Mouse (Mus musculus): ENCODE measurements around the gene Morc3. TPM values are rescaled to one million over a fixed set of nuclear protein-coding genes. Genes with fewer than 3 reads are reported as not detected.

The Morc3 gene
- polyA plus RNA-seq, 2 experiments, result 11.8 to 16.4 TPM

DNA sequence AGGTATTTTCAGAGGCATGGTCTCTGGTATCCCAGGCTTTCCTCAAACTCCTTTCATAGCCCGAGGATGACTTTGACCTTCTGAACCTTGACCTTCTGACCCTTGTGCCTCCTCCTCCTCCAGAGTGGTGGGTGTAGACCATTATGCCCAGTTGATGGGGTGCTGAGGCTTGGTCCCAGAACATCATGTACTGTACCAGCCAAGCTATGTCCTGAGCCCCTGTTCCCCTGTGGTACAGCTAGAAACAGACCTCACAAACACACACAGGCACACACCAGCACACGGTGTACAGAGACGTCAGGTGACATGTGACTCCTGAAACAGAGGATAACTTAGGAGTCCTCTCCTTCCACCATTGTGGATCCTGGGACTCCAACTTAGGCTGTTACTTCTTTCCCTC, 80.9 kb downstream of the Morc3 start:
- no peak overlapping the region for H3K27ac ChIP-seq
- 56% methylated on average over 3 of the region's 3 CpGs for WGBS (ENCODE audit: insufficient replicate concordance)
- no peak for ATAC-seq (ENCODE audit: insufficient read depth)
- H3K9ac ChIP-seq (replicated peaks), result no peak overlapping the region
- no peak overlapping the region for H3K4me3 ChIP-seq (ENCODE audit: insufficient read depth in 1 of 2, low read depth in 2 of 2, low read length in 2 of 2)
- H3K4me1 ChIP-seq (replicated peaks; ENCODE audit: control insufficient read depth in 2 of 2, insufficient read depth in 2 of 2, low read length in 1 of 2), result peaks cover 0 to 5% of the 10 kb centered on the region in 2 experiments; a peak in 1 of 4 replicates
- H3K36me3 ChIP-seq (replicated peaks; ENCODE audit: control insufficient read depth, insufficient read depth, low read depth), result no peaks in the 10 kb centered on the region
- TF ChIP-seq CTCF (IDR thresholded peaks at IDR 0.05; ENCODE audit: low read depth), result no peak
- no peak for TF ChIP-seq EP300 (IDR thresholded peaks at IDR 0.05; ENCODE audit: low read depth)
- H3K27me3 ChIP-seq (ENCODE audit: control insufficient read depth, insufficient read depth, low read length), result no peaks in the 10 kb centered on the region
- H3K4me2 ChIP-seq (ENCODE audit: low read depth), result no peak overlapping the region
- H3K9me3 ChIP-seq (ENCODE audit: control insufficient read depth, low read length), result no peaks in the 10 kb centered on the region
- no peak for DNase-seq (ENCODE audit: low read depth in 3 of 3, low spot score in 3 of 3)

DNA sequence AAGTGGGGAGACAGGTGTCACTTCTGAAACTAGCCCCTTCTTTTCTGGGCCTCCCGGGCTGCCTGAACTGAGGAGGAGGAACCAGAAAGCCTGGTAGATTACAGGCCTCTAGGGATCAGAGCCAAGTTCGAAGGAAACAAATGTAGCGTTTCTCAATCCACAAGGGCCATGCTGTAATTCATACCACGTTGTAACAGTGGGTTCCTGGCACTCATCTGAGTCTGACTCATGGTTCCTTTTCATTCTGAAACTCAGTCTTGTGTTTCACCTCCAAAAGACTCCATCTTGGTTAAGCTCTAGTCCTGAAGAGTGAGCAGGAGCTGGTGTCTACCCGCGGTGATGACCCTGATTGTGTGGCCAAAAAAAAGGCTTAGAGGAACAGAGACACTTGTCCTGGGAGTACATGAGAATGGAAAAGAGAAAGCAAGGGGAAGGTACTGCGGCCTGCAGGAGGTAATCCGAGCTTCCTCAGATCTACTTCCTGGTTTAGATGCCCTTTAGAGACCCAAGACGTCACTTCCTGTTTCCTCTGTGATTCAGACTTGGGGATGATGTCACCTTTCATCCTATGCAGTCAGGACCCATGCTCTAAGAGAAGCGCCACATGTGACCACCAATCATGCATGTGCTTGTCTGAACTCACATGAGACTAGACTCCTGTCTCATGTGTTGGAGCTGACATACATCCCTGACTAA, 82.1 kb downstream of the Morc3 start:
- Histone ChIP-seq H3K9me3 (ENCODE audit: control insufficient read depth, low read length) (no peaks in the 10 kb centered on the region), H3K27ac (no peak overlapping the region; the same call in 1 of the 2 replicates), H3K27me3 (ENCODE audit: control insufficient read depth, insufficient read depth, low read length) (no peaks in the 10 kb centered on the region), H3K36me3 (replicated peaks; ENCODE audit: control insufficient read depth, insufficient read depth, low read depth) (no peaks in the 10 kb centered on the region), H3K4me3 (ENCODE audit: insufficient read depth in 1 of 2, low read depth in 2 of 2, low read length in 2 of 2) (no peak overlapping the region), H3K9ac (replicated peaks) (no peak overlapping the region), H3K4me1 (replicated peaks; ENCODE audit: control insufficient read depth in 2 of 2, insufficient read depth in 2 of 2, low read length in 1 of 2) (peaks cover 0 to 7% of the 10 kb centered on the region in 2 experiments; a peak in 2 of 4 replicates), H3K4me2 (ENCODE audit: low read depth) (no peak overlapping the region)
- DNase-seq (ENCODE audit: low read depth in 3 of 3, low spot score in 3 of 3) (peak in 1 of 3 experiments; percentile 31), ATAC-seq (ENCODE audit: insufficient read depth) (no peak)
- WGBS (ENCODE audit: insufficient replicate concordance), result 57% methylated on average over 10 of the region's 10 CpGs
- no peak for TF ChIP-seq EP300 (IDR thresholded peaks at IDR 0.05; ENCODE audit: low read depth)
- no peak for TF ChIP-seq CTCF (IDR thresholded peaks at IDR 0.05; ENCODE audit: low read depth)

DNA sequence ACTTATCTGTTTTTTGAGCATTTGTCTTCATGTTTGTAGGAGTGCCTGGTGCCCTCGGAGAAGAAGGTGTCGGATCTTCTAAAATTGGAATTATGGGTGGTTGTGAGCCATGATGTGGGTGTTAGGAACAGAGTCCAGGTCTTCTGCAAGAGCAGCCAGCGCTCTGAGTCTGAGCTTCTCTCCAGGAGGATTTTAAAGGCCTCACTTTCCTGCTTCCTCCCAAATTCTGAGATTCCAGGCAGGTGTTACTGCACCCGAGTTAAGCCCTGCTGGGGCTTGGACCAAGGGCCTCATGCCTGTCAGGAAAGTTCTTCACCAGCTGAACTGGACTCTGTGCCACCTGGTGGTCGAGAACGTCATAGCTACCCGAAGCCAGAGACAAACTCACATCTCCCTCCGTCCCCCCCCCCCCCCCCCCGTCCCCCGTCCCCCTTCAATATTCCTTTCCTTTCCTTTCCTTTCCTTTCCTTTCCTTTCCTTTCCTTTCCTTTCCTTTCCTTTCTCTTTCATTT, 83.5 kb downstream of the Morc3 start:
- Histone ChIP-seq H3K9me3 (ENCODE audit: control insufficient read depth, low read length) (no peaks in the 10 kb centered on the region), H3K27ac (no peak overlapping the region), H3K4me2 (ENCODE audit: low read depth) (no peak overlapping the region), H3K4me3 (ENCODE audit: insufficient read depth in 1 of 2, low read depth in 2 of 2, low read length in 2 of 2) (no peak overlapping the region), H3K27me3 (ENCODE audit: control insufficient read depth, insufficient read depth, low read length) (no peaks in the 10 kb centered on the region), H3K4me1 (replicated peaks; ENCODE audit: control insufficient read depth in 2 of 2, insufficient read depth in 2 of 2, low read length in 1 of 2) (peaks cover 0 to 7% of the 10 kb centered on the region in 2 experiments; a peak in 2 of 4 replicates), H3K36me3 (replicated peaks; ENCODE audit: control insufficient read depth, insufficient read depth, low read depth) (no peaks in the 10 kb centered on the region), H3K9ac (replicated peaks) (no peak overlapping the region)
- DNase-seq (ENCODE audit: low read depth in 3 of 3, low spot score in 3 of 3) (no peak), ATAC-seq (ENCODE audit: insufficient read depth) (no peak)
- 28% methylated on average over 9 of the region's 10 CpGs for WGBS (ENCODE audit: insufficient replicate concordance)
- TF ChIP-seq CTCF (IDR thresholded peaks at IDR 0.05; ENCODE audit: low read depth) (peak; percentile 53), EP300 (IDR thresholded peaks at IDR 0.05; ENCODE audit: low read depth) (no peak)

DNA sequence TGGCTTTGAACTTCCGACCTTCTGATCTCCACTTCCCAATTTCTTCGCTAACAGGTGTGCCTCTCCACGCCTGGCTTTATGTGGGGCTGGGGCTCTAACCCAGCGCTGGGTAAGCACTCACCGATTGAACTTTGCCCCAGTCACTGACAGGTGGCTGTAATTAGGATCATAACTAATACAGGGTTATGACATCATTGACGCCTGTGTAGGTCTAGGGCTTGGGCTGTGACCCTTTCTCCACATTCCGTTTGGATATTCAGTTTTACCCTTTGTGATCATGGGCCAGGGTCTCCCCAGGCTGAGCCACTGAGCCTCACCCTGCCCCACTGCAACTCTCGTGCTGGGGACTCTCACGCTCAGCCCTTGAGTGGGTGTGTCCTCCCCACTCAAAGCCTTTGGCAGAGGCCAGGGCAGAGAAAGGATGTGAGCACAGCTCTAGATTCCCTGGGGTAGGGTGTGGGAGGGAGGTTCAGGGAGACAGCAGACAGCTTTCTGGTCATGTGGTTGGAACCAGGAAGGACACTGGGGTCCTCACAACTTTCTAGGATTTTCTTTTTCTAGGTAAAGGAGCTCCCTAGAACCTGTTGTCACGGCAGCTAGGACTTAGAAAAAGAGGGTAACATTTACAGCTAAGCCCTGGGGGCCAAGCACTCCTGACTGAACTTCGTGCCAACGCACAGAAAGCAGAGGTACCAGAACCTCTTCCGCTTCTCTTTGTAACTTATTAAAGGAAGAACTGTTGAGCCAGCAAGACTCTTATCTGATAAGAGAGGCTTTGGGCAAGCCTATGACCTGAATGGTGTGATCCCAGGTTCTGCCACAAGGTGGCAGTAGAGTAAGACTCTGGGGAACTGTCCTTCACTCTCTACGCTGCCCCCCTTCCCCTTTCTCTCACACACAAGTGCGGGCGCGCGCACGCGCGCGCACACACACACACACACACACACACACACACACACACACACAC, 86.1 kb downstream of the Morc3 start:
- Histone ChIP-seq H3K9ac (replicated peaks) (no peak overlapping the region), H3K36me3 (replicated peaks; ENCODE audit: control insufficient read depth, insufficient read depth, low read depth) (no peaks in the 10 kb centered on the region), H3K4me1 (replicated peaks; ENCODE audit: control insufficient read depth in 2 of 2, insufficient read depth in 2 of 2, low read length in 1 of 2) (peaks cover 0 to 3% of the 10 kb centered on the region in 2 experiments; a peak in 1 of 4 replicates), H3K4me2 (ENCODE audit: low read depth) (no peak overlapping the region), H3K9me3 (ENCODE audit: control insufficient read depth, low read length) (no peaks in the 10 kb centered on the region), H3K27ac (no peak overlapping the region), H3K27me3 (ENCODE audit: control insufficient read depth, insufficient read depth, low read length) (no peaks in the 10 kb centered on the region), H3K4me3 (ENCODE audit: insufficient read depth in 1 of 2, low read depth in 2 of 2, low read length in 2 of 2) (no peak overlapping the region)
- WGBS (ENCODE audit: insufficient replicate concordance), result 39% methylated on average over 18 of the region's 22 CpGs
- ATAC-seq (ENCODE audit: insufficient read depth) (peak; percentile 44; the same call in 1 of the 2 replicates), DNase-seq (ENCODE audit: low read depth in 3 of 3, low spot score in 3 of 3) (peak; percentile 65 to 74 (median 73))
- TF ChIP-seq EP300 (IDR thresholded peaks at IDR 0.05; ENCODE audit: low read depth), result no peak
- TF ChIP-seq CTCF (IDR thresholded peaks at IDR 0.05; ENCODE audit: low read depth), result peak; percentile 88

Measured in liver, embryonic 14.5 days (tissue).